Mouse (Mus musculus) MEL (cell line): ENCODE results near the gene Foxn3. TPM values are rescaled to one million over a fixed set of nuclear protein-coding genes. Genes with fewer than 3 reads are reported as not detected.

ENCODE experiments used
- DNase-seq: peaks from one replicate; pipeline ENCODE4 v3.0.0; 2011; ENCODE audit warnings: low read depth, low spot score
- H3K27ac ChIP-seq: 2 replicates; pipeline ENCODE4 v1.5.1; 2012; ENCODE audit warnings: low read depth, mild to moderate bottlenecking, control low read depth, low read length, moderate library complexity; ENCODE audit not compliant: control insufficient read depth
- H3K27me3 ChIP-seq, 2 experiments: fragments of 150-350 bp in 1 of 2; sonication (generic) in 1 of 2; 2 replicates each; pipeline ENCODE4 v1.6.1; 2012; ENCODE audit warnings: low read length in 2 of 2, mild to moderate bottlenecking in 2 of 2, improper control_type of control experiment in 1 of 2, moderate library complexity in 1 of 2; ENCODE audit not compliant: insufficient read depth in 2 of 2, control insufficient read depth in 1 of 2
- H3K36me3 ChIP-seq, 2 experiments: 2 replicates each; pipeline ENCODE4 v1.6.1; 2012 to 2014; ENCODE audit warnings: low read length in 2 of 2, improper control_type of control experiment in 1 of 2, inconsistent platforms in 1 of 2, mild to moderate bottlenecking in 1 of 2; ENCODE audit not compliant: insufficient read depth in 2 of 2, control insufficient read depth in 1 of 2
- H3K4me1 ChIP-seq, 2 experiments: fragments of 150-350 bp in 1 of 2; sonication (generic) in 1 of 2; 2 replicates each; pipeline ENCODE4 v1.6.1; 2012; ENCODE audit warnings: low read length in 2 of 2, improper control_type of control experiment in 1 of 2, mild to moderate bottlenecking in 1 of 2; ENCODE audit not compliant: insufficient read depth in 2 of 2, control insufficient read depth in 1 of 2
- H3K4me3 ChIP-seq, 2 experiments: fragments of 150-350 bp in 1 of 2; sonication (generic) in 1 of 2; 2 replicates each; pipeline ENCODE4 v1.5.1; 2012; ENCODE audit warnings: low read depth in 2 of 2, low read length in 2 of 2, mild to moderate bottlenecking in 2 of 2, moderate library complexity in 2 of 2, control low read depth in 1 of 2, improper control_type of control experiment in 1 of 2; ENCODE audit not compliant: control insufficient read depth in 1 of 2, insufficient read depth in 1 of 2
- H3K79me2 ChIP-seq: 2 replicates; pipeline ENCODE4 v1.6.1; 2012; ENCODE audit warnings: mild to moderate bottlenecking, low read length, moderate library complexity; ENCODE audit not compliant: control insufficient read depth, poor library complexity, insufficient read depth
- H3K9ac ChIP-seq: 2 replicates; pipeline ENCODE4 v1.6.1; 2012; ENCODE audit warnings: low read depth, mild to moderate bottlenecking, control low read depth, low read length, moderate library complexity; ENCODE audit not compliant: control insufficient read depth, poor library complexity, severe bottlenecking
- H3K9me3 ChIP-seq: fragments of 150-350 bp; sonication (generic); replicated peaks from 2 replicates; pipeline ENCODE4 v1.6.1; 2012; ENCODE audit warnings: mild to moderate bottlenecking, low read length, improper control_type of control experiment, moderate library complexity; ENCODE audit not compliant: insufficient read depth
- CTCF ChIP-seq, 3 experiments: IDR thresholded peaks in 2 of 3; conservative IDR thresholded peaks in 1 of 3; 2 replicates each; pipeline ENCODE4 v1.5.1; 2011 to 2012; ENCODE audit warnings: low read length in 3 of 3, low read depth in 2 of 3, mild to moderate bottlenecking in 2 of 3, improper control_type of control experiment in 1 of 3, inconsistent platforms in 1 of 3, mixed read lengths in 1 of 3, moderate library complexity in 1 of 3; ENCODE audit not compliant: control insufficient read depth in 1 of 3, insufficient read depth in 1 of 3, poor library complexity in 1 of 3, severe bottlenecking in 1 of 3
- E2F4 ChIP-seq: IDR thresholded peaks from 2 replicates; pipeline ENCODE4 v1.6.1; 2011; ENCODE audit warnings: low read depth, low read length, improper control_type of control experiment, borderline replicate concordance
- ELF1 ChIP-seq: IDR thresholded peaks from 2 replicates; pipeline ENCODE4 v1.6.1; 2014; ENCODE audit warnings: low read depth, mild to moderate bottlenecking, inconsistent platforms, low read length, improper control_type of control experiment, moderate library complexity
- EP300 ChIP-seq, 2 experiments: IDR thresholded peaks; 2 replicates each; pipeline ENCODE4 v1.6.1; 2011; ENCODE audit warnings: improper control_type of control experiment in 2 of 2, low read length in 2 of 2, low read depth in 1 of 2, mild to moderate bottlenecking in 1 of 2
- ETS1 ChIP-seq: IDR thresholded peaks from 2 replicates; pipeline ENCODE4 v1.6.1; 2012; ENCODE audit warnings: low read depth, mild to moderate bottlenecking, inconsistent platforms, low read length, improper control_type of control experiment, moderate library complexity
- GABPA ChIP-seq: IDR thresholded peaks from 2 replicates; pipeline ENCODE4 v1.6.1; 2012; ENCODE audit warnings: low read depth, mild to moderate bottlenecking, inconsistent platforms, low read length, improper control_type of control experiment, moderate library complexity
- KAT2A ChIP-seq: conservative IDR thresholded peaks from 2 replicates; pipeline ENCODE4 v1.6.1; 2012; ENCODE audit warnings: low read depth, low read length, improper control_type of control experiment, inconsistent platforms
- MAX ChIP-seq: IDR thresholded peaks from 2 replicates; pipeline ENCODE4 v1.6.1; 2011; ENCODE audit warnings: low read length, improper control_type of control experiment
- MEF2A ChIP-seq: IDR thresholded peaks from 2 replicates; pipeline ENCODE4 v1.6.1; 2014; ENCODE audit warnings: low read depth, mild to moderate bottlenecking, inconsistent platforms, low read length, improper control_type of control experiment; ENCODE audit not compliant: poor library complexity, insufficient replicate concordance, severe bottlenecking; ENCODE audit errors: extremely low read depth
- MXI1 ChIP-seq: IDR thresholded peaks from 2 replicates; pipeline ENCODE4 v1.6.1; 2011; ENCODE audit warnings: mild to moderate bottlenecking, low read depth, low read length, improper control_type of control experiment
- MYB ChIP-seq: IDR thresholded peaks from 2 replicates; pipeline ENCODE4 v1.6.1; 2011; ENCODE audit warnings: mild to moderate bottlenecking, low read depth, low read length, improper control_type of control experiment
- NELFE ChIP-seq: IDR thresholded peaks from 2 replicates; pipeline ENCODE4 v1.6.1; 2011; ENCODE audit warnings: low read depth, low read length, improper control_type of control experiment
- POLR2AphosphoS5 ChIP-seq: IDR thresholded peaks from 2 replicates; pipeline ENCODE4 v1.6.1; 2012; ENCODE audit warnings: low read depth, borderline replicate concordance, mild to moderate bottlenecking, inconsistent platforms, low read length, moderate library complexity, mixed read lengths
- RAD21 ChIP-seq: IDR thresholded peaks from 2 replicates; pipeline ENCODE4 v1.6.1; 2011; ENCODE audit warnings: mild to moderate bottlenecking, low read depth, low read length, improper control_type of control experiment
- TAL1 ChIP-seq: IDR thresholded peaks from 2 replicates; pipeline ENCODE4 v1.6.1; 2012; ENCODE audit warnings: mild to moderate bottlenecking, inconsistent platforms, low read length, moderate library complexity, mixed read lengths
- USF2 ChIP-seq, 2 experiments: IDR thresholded peaks; 2 replicates each; pipeline ENCODE4 v1.6.1; 2011 to 2012; ENCODE audit warnings: improper control_type of control experiment in 2 of 2, low read length in 2 of 2, borderline replicate concordance in 1 of 2, inconsistent platforms in 1 of 2, low read depth in 1 of 2, mild to moderate bottlenecking in 1 of 2; ENCODE audit not compliant: insufficient read depth in 1 of 2
- ZKSCAN1 ChIP-seq: IDR thresholded peaks from 2 replicates; pipeline ENCODE4 v1.6.1; 2012; ENCODE audit warnings: low read depth, mild to moderate bottlenecking, inconsistent platforms, low read length, improper control_type of control experiment, moderate library complexity
- ZMIZ1 ChIP-seq: IDR thresholded peaks from 2 replicates; pipeline ENCODE4 v1.6.1; 2012; ENCODE audit warnings: low read depth, mild to moderate bottlenecking, inconsistent platforms, low read length, improper control_type of control experiment, moderate library complexity
- polyA plus RNA-seq, 2 experiments: library from polyadenylated mRNA; stranded (reverse) in 1 of 2; unstranded in 1 of 2; fragments of >175 nt in 1 of 2; fragments of >200 nt in 1 of 2; gene quantifications; 2 replicates each; pipeline versions ENCODE4 v1.2.1 to v1.2.4; 2012; ENCODE audit warnings: low replicate concordance in 2 of 2, low read depth in 1 of 2; ENCODE audit not compliant: insufficient read length in 2 of 2, insufficient read depth in 1 of 2, missing spikeins in 1 of 2
- total RNA-seq: library from RNA; depleted of rRNA; stranded (reverse); fragments of 300-350 nt; gene quantifications from 2 replicates; pipeline ENCODE4 v1.2.3, GENCODE M21; 2012

The Foxn3 gene
- total and polyA plus RNA-seq, 3 experiments: 15.5 to 22.8 TPM; not detected in 1

- H3K4me3 ChIP-seq: no peak overlapping the region
- no peaks in the 10 kb centered on the region for H3K9me3 ChIP-seq
- no peak for DNase-seq
- peaks cover 4 to 17% of the 10 kb centered on the region in 2 experiments for H3K4me1 ChIP-seq
- no peak overlapping the region for H3K27ac ChIP-seq
- H3K36me3 ChIP-seq: peaks cover 0 to 13% of the 10 kb centered on the region in 2 experiments; a peak in 2 of 4 replicates
- TF ChIP-seq KAT2A (no peak), POLR2AphosphoS5 (no peak), USF2 (IDR thresholded peaks at IDR 0.05; ENCODE audit: borderline replicate concordance in 1 of 2, insufficient read depth in 1 of 2, low read depth in 1 of 2, low read length in 2 of 2) (no peak), MYB (no peak), MEF2A (no peak), EP300 (IDR thresholded peaks at IDR 0.05; ENCODE audit: low read depth in 1 of 2, low read length in 2 of 2) (no peak), NELFE (no peak), E2F4 (no peak)
- no peak overlapping the region for H3K9ac ChIP-seq
- no peaks in the 10 kb centered on the region for H3K79me2 ChIP-seq
- no peaks in the 10 kb centered on the region for H3K27me3 ChIP-seq
These were observed 227.8 kb downstream of the Foxn3 start for GRCm38 (mm10) chr12:99335628-99336027.

- peaks cover 4 to 20% of the 10 kb centered on the region in 2 experiments for H3K4me1 ChIP-seq
- no peak overlapping the region for H3K9ac ChIP-seq
- H3K9me3 ChIP-seq: no peaks in the 10 kb centered on the region
- no peak for DNase-seq
- no peak overlapping the region for H3K27ac ChIP-seq
- TF ChIP-seq CTCF (IDR thresholded peaks at IDR 0.05 in 2 of 3, conservative IDR thresholded peaks at IDR 0.05 in 1 of 3; ENCODE audit: control insufficient read depth in 1 of 3, insufficient read depth in 1 of 3, low read depth in 2 of 3, low read length in 3 of 3, poor library complexity in 1 of 3, severe bottlenecking in 1 of 3): no peak
- TF ChIP-seq POLR2AphosphoS5: no peak
- no peak for TF ChIP-seq RAD21
- H3K4me3 ChIP-seq: no peak overlapping the region
- H3K27me3 ChIP-seq: no peaks in the 10 kb centered on the region
- no peaks in the 10 kb centered on the region for H3K79me2 ChIP-seq
- H3K36me3 ChIP-seq: peaks cover 0 to 15% of the 10 kb centered on the region in 2 experiments; a peak in 2 of 4 replicates
These were observed 229.4 kb downstream of the Foxn3 start for GRCm38 (mm10) chr12:99334026-99334425.

GRCm38 (mm10) chr12:99333304-99333968 is 229.9 kb downstream of the Foxn3 start:
- H3K36me3 ChIP-seq: peaks cover 0 to 15% of the 10 kb centered on the region in 2 experiments; a peak in 2 of 4 replicates

More at GRCm38 (mm10) chr12:99333304-99333968, 229.9 kb downstream of the Foxn3 start:
- H3K4me3 ChIP-seq: no peak overlapping the region
- H3K79me2 ChIP-seq: no peaks in the 10 kb centered on the region
- no peak for TF ChIP-seq POLR2AphosphoS5
- TF ChIP-seq EP300 (IDR thresholded peaks at IDR 0.05; ENCODE audit: low read depth in 1 of 2, low read length in 2 of 2): no peak
- no peak for TF ChIP-seq USF2 (IDR thresholded peaks at IDR 0.05; ENCODE audit: borderline replicate concordance in 1 of 2, insufficient read depth in 1 of 2, low read depth in 1 of 2, low read length in 2 of 2)
- no peak for TF ChIP-seq MXI1
- no peak for TF ChIP-seq MAX
- TF ChIP-seq ZKSCAN1: no peak
- no peak for TF ChIP-seq E2F4
- TF ChIP-seq ELF1: no peak
- no peak for TF ChIP-seq TAL1
- no peak for TF ChIP-seq GABPA
- TF ChIP-seq CTCF (IDR thresholded peaks at IDR 0.05 in 2 of 3, conservative IDR thresholded peaks at IDR 0.05 in 1 of 3; ENCODE audit: control insufficient read depth in 1 of 3, insufficient read depth in 1 of 3, low read depth in 2 of 3, low read length in 3 of 3, poor library complexity in 1 of 3, severe bottlenecking in 1 of 3): no peak
- no peak for TF ChIP-seq MYB
- TF ChIP-seq ZMIZ1: no peak
- no peak for TF ChIP-seq ETS1
- TF ChIP-seq NELFE: no peak
- H3K4me1 ChIP-seq: peaks cover 4 to 20% of the 10 kb centered on the region in 2 experiments
- no peak overlapping the region for H3K27ac ChIP-seq
- no peaks in the 10 kb centered on the region for H3K27me3 ChIP-seq
- DNase-seq: no peak
- H3K9ac ChIP-seq: no peak overlapping the region
- no peaks in the 10 kb centered on the region for H3K9me3 ChIP-seq
